Mouse (Mus musculus): Measurements from ENCODE around the gene Prkag2.

DNA sequence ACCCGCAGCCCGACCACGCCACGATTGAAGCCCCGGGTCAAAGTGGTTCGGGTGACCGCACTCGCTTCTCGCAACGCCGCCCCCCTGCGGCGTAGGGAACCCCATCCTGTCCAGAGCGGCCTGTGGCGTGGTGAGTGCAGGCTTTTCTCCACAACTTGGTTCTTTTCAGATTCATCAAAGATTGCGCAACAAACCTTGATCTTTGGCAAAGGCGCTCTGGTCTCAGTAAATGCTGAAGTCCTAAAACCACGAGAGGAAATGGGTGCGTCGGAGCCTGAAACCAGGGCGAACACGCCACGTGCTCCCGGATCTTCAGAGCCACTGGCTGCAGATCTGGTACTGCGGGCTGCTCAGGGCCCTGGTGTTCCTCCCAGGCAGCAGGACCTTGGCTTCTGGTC is 683 bp upstream of the Prkag2 start:
- TF ChIP-seq CTCF (conservative IDR thresholded peaks at IDR 0.05; ENCODE audit: low read length) = no peak
- no peak for TF ChIP-seq POU5F1 (IDR thresholded peaks at IDR 0.05; ENCODE audit: borderline replicate concordance, low read length)

All from E14TG2a.4 (cell line).